Mouse (Mus musculus): ENCODE measurements around the gene Aasdh. TPM values are rescaled to one million over a fixed set of nuclear protein-coding genes. Genes with fewer than 3 reads are reported as not detected.

Gene Aasdh
- total and polyA plus RNA-seq, 3 experiments: 20.7 to 26.5 TPM; not detected in 1

GRCm38 (mm10) chr5:76951106-76952027 is 46.1 kb upstream of the Aasdh start, which contains the start of the genes Paics and Ppat (continued):
- TF ChIP-seq EP300 (IDR thresholded peaks at IDR 0.05; ENCODE audit: low read depth in 1 of 2, low read length in 2 of 2) (peak in 1 of 2 experiments; percentile 31; a peak in 1 of 4 replicates), ZMIZ1 (IDR thresholded peaks at IDR 0.05; ENCODE audit: low read depth, low read length) (peak; percentile 99), RAD21 (IDR thresholded peaks at IDR 0.05; ENCODE audit: low read depth, low read length) (no peak), ELF1 (IDR thresholded peaks at IDR 0.05; ENCODE audit: low read depth, low read length) (peak; percentile 93), CHD2 (IDR thresholded peaks at IDR 0.05; ENCODE audit: low read length) (no peak)

- Histone ChIP-seq H3K27me3 (ENCODE audit: control insufficient read depth in 1 of 2, insufficient read depth in 2 of 2, low read length in 2 of 2) (no peaks in the 10 kb centered on the region), H3K36me3 (ENCODE audit: control insufficient read depth in 1 of 2, insufficient read depth in 2 of 2, low read length in 2 of 2) (peaks cover 12 to 66% of the 10 kb centered on the region in 2 experiments), H3K4me3 (ENCODE audit: control insufficient read depth in 1 of 2, insufficient read depth in 1 of 2, low read depth in 2 of 2, low read length in 2 of 2) (peak overlapping the region; percentile 86 to 89), H3K9ac (ENCODE audit: control insufficient read depth, low read depth, low read length, poor library complexity, severe bottlenecking) (peak overlapping the region; percentile 90), H3K9me3 (replicated peaks; ENCODE audit: insufficient read depth, low read length) (no peaks in the 10 kb centered on the region), H3K27ac (ENCODE audit: control insufficient read depth, low read depth, low read length) (peak overlapping the region; percentile 72), H3K79me2 (ENCODE audit: control insufficient read depth, insufficient read depth, low read length, poor library complexity) (peaks cover 83% of the 10 kb centered on the region), H3K4me1 (ENCODE audit: control insufficient read depth in 1 of 2, insufficient read depth in 2 of 2, low read length in 2 of 2) (peaks cover 31 to 44% of the 10 kb centered on the region in 2 experiments)
- no peak for TF ChIP-seq NELFE (IDR thresholded peaks at IDR 0.05; ENCODE audit: low read depth, low read length)
- TF ChIP-seq ETS1 (IDR thresholded peaks at IDR 0.05; ENCODE audit: low read depth, low read length): 0 out of 2 replicates have a peak, but pooled peaks have one; percentile 21
- 0 out of 2 replicates have a peak, but pooled peaks have one; percentile 16 for TF ChIP-seq BHLHE40 (IDR thresholded peaks at IDR 0.05; ENCODE audit: borderline replicate concordance, low read depth, low read length)
- peak; percentile 90; the same call in 1 of the 2 replicates for TF ChIP-seq SIN3A (IDR thresholded peaks at IDR 0.05; ENCODE audit: low read length)
- no peak for TF ChIP-seq GABPA (IDR thresholded peaks at IDR 0.05; ENCODE audit: low read depth, low read length)
- TF ChIP-seq GATA1 (IDR thresholded peaks at IDR 0.05; ENCODE audit: low read depth, low read length): peak; percentile 25; the same call in 1 of the 2 replicates
- no peak for TF ChIP-seq JUND (IDR thresholded peaks at IDR 0.05; ENCODE audit: low read depth, low read length)
- no peak for TF ChIP-seq MEF2A (IDR thresholded peaks at IDR 0.05; ENCODE audit: extremely low read depth, insufficient replicate concordance, low read depth, low read length, poor library complexity, severe bottlenecking)
- TF ChIP-seq POLR2AphosphoS5 (IDR thresholded peaks at IDR 0.05; ENCODE audit: borderline replicate concordance, low read depth, low read length): peak; percentile 85
- no peak for DNase-seq (ENCODE audit: low read depth, low spot score)
Measured at GRCm38 (mm10) chr5:76950343-76951105, 45.2 kb upstream of the Aasdh start.

Measured in MEL (cell line).